Mouse (Mus musculus) testis, postnatal 14 days (tissue): ENCODE measurements around the gene Tgm3.

Source experiments
- DNase-seq: peaks from one replicate; pipeline ENCODE4 v3.0.0; 2021; ENCODE audit warnings: low spot score

The Tgm3 gene

DNA sequence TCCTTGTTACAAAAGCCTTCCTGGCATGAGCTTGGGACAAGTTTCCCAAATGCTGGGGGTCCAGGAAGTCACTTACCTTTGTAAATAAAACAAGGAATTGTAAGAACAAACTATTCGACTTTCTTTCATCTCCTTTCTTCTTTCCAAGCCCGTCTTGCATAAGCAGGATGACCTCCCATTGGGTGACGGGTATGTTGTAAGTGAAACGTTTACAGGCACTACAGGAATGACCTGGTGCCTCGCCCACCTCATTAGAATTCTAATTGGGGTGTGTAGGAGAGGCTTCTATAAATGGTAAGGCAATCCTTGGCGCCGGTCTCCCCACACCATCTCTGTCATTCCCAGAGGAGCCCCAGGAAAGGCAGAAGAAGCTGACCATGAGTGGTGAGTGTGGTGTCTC lies at the start of gene Tgm3:
Gene Tgm3 (plus strand): TSS at position 324 of the 400 bp plus-strand sequence.
- no peak for DNase-seq

DNA sequence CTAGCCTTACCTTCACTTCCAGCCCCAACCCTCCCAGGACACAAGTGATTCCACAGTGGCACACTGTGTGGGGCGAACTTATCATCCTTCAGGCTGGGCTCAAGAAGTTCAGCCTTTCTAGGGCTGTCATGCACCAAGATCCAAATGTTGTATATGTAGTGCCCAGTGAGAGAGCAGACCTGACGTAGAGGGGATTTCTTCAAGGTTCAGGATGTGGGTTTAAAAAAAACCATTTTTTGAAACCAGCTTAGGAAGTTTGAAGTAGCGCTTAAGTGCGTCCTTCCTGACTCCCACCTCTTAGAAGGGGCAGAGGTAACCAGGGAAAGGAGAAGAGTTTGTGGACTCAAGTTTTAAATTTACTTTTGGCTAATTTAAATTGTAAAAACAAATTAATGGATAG lies 31.5 kb upstream of the Tgm3 start:
- DNase-seq, result no peak

DNA sequence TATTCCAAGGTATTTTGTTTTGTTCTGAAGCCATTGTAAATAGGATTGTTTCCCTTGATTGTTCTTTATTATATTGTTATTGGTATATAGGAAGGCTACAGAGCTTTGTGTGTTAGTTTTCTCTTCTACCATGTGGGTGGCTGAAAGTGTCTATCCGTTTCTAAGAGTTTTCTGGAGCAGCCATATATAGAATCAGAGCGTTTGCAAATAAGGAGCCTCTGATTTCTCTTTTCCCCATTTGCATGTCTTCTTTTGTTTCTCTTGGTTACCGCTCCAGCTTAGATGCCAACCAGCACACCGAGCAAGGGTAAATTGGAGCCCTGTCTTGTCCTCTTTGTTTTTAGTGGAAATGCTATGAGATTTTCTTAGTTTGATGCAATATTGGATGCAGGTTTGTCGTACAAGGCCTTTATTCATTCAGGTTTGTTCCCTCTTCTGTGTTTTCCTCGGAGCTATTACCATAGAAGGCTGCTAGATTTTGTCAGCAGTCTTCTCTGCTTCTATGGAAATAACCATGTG lies 24.6 kb upstream of the Tgm3 start:
- DNase-seq, result no peak

DNA sequence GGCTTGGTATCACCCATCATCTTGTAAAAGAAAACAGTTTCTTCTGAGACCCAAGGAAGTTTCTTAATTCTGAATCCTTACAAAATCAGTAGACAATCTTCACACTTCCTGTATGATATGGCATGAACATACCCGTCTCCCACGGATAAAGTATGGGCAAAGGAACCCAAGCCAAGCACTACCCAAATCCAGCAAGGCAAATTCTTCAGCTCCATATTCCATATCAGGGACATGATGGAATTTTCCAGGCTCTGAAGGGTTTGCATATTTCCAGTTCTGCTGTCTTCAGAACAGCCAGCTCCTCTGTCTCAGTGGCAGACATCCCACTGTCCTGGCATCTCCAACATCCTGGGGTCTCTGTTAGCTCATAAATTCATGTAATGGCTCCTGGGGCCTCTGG lies 22.5 kb upstream of the Tgm3 start:
- no peak for DNase-seq

DNA sequence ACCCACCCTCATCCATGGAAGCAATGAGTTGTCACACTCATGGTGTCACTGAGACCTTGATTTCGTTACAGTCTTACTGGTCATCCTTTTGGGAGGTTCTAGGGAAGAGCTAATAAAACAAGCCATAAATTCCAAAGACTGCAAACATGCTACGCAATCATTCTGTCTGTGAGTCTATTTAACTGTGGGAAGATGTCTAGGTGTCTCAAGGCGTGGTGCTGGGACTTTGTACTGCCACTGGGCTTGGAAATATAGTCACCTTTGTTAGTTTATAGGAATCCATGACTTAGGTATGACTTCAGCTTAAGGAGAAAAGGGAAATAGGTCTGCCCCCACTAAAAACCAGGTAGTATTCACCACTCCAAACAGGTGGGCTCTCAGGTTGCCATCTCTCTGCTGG lies 17.7 kb upstream of the Tgm3 start:
- no peak for DNase-seq

DNA sequence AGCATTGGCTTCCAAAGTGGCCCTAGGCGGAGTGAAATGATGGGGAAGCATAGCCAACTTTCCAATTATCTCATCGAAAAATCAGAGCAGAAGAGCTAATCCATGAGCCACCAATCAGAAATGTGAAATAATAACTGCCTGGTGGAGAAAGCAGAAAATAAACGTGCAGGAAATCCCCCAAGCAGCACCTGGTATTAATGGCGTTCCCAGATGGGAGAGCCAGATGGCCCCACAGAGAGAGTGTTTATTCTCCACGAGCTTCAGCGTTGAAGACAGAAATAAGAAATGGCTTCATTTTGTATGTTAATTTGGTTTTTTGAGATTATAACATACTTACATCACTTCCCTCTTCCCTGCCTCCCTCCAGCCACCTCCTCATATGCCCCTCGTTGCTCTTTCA lies 13.7 kb upstream of the Tgm3 start:
- DNase-seq, result no peak

DNA sequence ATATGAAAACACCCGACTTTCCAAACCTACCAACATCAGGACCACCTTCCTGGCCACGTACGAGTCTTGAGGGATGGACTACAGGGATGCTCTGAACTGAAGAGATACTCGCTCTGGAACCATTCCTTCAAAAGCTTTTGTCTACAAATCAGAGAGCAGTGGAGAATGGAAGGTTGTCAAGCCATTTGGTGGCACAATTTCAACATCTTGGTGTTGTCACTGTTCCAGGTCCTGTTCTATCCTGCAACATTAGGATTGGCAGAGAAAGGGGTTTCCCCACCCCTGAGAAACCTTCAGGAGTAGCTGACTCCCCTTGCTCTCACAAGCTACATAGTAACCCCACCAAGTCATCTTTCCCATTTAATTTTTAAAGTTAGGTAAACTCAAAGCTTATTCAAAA lies 12.9 kb upstream of the Tgm3 start:
- DNase-seq, result no peak

DNA sequence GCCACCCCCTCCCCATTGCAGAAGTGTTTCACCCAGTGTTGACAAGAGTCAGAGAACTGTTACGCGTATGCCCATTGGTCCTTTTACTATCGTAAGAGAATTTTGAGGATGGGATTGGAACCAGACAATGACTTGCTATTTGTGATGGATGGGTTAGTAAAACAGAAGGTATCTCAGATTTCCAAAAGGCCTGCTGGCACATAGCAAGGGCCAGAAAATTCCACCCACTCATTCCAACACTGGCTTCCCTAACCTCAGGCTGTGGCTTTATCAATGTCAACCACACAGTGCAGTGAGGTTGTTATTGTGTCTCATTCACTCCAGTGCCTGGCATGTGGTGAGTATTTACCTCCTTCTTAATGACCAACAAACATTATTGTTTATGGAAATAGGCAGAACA lies 11.5 kb upstream of the Tgm3 start:
- DNase-seq, result no peak

DNA sequence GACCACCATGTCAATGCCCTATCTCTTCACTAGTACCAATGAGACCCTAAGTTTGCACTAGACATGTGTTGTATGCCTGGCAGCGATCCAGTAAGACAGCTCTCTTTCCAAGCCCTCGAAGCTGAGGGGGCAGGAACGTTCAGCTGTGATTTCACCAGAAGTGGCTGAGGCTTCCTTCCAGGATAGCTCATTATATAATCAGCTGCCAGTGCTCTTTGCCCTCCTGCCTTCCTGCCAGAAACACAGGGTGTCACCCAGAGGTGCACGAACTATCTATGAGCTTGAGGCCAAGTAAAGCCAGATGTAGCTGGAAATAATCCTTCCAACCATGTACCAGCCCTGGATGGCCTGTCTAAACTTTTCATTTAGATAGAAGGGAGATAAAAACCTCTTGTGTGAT lies 8.1 kb upstream of the Tgm3 start:
- no peak for DNase-seq

DNA sequence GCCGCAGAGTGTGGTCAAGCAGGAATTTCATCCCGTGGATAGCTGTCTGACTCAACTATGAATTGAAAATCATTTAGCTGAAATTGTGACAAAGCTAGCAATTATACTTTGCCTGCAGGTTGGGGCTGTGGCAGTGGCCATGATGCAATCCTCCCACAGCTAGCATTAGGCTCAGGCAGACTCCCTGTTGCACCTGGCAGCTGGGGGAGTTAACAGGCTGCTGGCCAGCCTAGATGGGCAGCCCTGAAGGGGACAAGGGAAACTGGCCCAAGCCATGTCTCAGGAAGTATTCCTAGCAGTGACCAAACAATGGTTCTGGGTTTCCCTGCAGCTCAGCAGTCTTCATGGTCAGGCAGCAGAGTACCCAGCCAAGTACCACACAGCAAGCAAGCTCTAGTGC lies 2.8 kb upstream of the Tgm3 start:
- no peak for DNase-seq

DNA sequence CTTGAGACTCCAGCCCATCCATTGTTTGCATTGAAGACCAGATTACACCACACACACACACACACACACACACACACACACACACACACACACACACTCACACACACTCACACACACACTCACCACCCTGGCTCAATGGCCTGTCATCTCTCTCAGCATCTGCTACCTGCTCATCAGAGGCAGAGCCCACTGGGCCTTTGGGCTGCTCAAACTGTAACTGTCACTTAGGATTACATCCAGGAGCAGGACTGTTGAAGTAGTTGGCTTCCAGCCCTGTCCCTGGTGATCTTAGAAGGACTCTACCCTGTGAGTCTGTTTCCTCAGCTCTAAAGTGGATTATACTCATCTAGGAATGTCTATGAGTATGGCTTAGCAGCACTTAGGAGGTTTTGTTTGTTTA lies 1.5 kb downstream of the Tgm3 start:
- DNase-seq, result no peak

DNA sequence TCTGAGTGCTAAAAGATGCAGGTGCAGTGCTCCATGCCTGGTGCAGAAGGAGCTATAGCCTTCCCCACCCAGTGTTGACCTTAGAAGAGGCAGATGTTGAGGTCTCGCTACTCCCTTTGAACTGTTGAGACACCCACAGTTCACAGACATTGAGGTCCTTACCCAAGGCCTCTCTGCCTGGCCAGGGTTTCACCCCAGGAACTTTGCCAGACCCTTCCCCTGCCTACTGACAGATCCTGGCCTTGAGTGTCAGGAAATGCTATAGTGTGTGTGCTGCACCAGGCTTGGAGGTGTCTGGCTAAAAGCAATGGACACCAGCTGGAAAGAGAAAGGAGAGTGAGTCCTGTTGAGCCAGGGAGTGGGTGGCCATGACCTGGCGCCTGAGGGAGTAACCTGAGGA lies 3.0 kb downstream of the Tgm3 start:
- peak; percentile 9 for DNase-seq

DNA sequence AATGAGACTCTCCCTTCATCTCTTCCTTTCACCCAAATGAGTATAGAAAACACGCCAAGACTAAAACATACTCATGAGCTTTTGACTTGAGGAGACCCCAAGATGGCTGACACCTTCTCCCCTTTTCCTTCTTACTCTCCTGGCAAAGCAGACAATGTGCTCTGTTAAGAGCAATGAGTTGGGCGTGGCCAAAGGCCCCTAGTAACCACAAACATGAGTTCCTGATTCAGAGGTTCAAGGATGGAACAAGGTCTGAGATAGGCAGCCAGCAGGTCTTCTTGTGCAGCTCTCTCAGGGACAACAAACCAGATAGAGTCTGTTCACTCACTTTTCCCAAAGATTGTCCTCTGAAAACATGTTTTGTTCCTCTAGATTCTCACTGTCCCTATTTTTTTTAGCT lies 5.9 kb downstream of the Tgm3 start:
- DNase-seq, result no peak

DNA sequence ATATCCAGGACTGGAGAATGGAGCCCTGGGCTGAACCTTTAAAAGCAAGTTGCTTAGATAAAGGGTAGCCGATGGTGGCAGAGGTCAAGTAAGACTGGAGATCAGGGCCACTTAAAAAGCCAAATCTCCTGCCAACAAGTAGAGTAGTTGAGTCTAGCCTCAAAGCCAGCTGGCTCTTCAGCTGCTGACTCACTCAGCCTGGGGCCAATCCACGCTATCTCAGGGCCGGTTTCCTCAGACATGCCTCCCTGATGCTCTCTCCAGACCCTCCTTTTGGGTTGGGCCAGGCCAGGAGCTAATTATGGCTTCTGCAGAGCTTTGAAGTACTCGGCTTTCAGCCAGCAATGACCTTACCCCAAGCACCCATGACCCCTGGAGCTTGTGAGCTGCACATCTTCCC lies 15.7 kb downstream of the Tgm3 start:
- no peak for DNase-seq

DNA sequence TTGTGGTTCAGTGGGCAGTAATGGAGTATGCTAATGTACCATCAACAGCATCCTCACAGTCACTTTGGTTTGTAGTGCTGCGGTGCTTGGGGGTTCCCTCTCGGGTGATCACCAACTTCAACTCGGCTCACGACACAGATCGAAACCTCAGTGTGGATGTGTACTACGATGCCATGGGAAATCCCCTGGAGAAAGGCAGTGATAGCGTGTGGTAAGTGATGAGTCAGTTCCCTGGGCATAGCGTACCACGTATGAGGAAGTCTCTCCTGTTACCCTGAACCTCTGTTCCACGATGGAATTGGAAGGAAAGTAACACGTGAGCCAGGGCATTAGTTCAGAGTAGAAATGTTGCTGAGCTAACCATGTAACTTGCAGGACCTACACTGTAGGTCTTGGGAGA lies 17.7 kb downstream of the Tgm3 start:
- DNase-seq, result no peak

DNA sequence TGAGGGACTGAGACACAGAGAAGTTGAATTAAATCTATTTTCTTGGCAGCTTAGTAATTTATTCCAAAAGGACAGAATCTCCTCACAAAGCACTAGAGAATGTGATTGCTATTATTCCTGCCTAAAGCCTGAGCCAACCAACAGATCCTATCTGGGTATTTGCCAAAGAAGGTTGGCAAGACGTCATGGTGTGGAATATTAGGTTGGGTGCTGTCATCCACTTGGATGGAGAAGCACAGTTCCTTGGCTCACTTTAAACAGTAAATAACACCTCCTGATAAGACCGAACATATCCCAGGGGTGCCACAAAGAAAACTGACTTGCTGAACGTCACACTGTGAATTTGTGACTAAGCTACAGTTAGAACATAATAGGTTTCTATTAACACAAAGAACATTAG lies 20.5 kb downstream of the Tgm3 start:
- DNase-seq, result no peak

DNA sequence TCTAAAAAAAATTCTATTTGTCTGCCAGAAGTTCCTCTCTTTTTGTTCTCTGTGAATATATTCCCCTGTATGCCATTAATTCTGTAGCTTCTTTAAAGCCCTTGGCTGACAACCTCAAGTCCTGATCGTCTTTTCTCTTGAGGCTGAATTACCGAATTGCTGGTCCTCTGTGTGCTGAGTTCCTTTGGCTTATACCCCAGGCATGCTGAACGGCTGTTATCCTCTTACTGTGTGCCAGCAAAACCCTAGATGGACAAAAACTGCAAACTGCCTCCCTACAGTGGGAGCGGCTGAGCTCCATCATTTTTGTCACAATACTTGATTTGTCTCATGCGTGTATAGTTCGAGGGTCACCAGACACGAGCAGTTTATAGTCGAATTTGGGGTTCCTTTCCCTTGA lies 24.7 kb downstream of the Tgm3 start:
- no peak for DNase-seq

DNA sequence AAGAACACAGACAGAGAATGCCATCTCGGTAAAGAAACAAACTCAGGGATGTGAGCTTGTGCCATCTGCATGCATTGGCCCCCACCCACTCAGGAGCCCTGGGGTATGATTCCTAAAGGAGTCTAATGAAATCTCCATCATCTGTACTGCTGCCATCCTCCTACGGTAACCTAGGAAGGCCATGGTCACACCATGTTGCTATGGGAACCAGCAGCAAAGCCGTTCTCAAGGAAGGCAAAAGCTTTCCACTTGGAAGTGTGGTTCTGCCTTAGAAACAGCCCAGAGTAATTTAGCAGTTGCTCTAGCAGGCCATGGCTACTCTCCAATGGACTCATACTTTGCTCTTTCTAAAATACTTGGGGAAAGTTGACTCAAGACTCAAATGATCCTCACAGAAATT lies 26.8 kb downstream of the Tgm3 start:
- DNase-seq, result no peak

DNA sequence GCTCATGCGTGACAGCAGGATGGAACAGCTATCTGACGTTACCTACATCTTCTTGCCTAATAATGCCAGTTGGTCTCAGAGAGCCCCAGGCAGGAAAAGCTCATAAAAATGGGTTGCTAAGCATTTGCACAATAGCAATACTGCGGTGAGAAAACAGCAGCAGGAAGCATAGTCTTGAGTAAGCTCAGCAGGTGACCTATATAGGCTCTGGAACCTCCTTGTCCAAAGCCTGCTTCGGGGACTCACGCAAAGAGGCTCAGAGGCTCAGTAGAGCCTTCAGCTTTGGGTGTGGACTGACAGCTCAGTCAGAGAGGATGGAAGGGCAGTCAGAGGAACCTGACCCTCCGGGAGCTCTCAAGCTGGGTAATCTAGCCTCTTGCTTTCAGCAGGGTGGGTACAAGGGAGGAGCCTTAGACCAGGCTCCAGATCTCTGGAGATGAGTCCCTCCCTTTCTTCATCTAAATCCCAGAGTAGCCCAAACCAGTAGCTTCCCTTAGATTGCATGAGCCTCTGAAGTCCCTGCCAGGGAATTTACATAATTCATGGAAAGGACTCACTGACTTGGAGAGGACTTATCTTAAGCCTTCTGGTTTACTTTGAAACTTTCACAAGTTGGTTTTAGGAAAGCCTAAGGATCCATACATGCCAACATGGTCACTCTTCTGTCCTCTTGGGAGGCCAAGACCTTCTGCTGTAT lies 28.2 kb downstream of the Tgm3 start:
- DNase-seq, result no peak

DNA sequence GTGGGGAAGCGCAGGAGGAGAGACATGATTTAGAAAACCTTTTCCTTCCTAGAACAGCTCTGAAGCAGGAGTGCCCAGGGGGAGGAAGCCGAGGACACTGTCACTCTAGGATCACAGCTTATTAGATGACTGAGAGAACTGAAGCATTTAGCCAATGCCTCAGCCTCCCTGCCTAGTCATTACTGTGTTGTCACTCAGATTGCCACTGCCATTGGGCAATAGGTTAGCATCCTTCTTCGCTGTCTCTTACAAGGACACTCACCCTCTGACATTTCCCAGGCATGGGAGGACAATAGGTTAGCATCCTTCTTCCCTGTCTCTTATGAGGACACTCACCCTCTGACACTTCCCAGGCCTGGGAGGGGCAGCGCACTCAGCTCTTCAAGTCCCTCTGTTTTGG lies 31.7 kb downstream of the Tgm3 start:
- no peak for DNase-seq

DNA sequence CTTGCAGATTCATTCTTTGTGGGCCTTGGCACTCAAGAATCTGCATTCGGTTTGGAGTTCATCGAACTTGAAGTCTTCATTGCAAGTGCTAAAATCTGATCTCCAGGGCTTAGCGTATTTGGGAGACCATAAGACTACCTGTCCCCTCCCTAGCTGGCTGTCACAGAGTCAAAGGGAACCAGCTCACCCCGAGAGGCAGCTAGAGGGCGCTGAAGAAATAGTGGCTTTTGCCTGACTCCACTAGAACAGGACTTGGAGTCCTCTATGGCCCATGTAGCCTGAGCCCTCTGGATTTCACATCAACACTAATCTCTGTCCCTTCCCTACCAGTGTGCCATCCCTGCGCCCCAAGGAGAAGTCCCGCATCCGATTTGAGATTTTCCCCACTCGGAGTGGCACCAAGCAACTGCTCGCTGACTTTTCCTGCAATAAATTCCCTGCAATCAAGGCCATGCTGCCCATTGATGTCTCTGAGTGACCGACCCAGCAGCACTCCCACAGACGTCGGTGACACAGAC lies 35.8 kb downstream of the Tgm3 start:
- no peak for DNase-seq

DNA sequence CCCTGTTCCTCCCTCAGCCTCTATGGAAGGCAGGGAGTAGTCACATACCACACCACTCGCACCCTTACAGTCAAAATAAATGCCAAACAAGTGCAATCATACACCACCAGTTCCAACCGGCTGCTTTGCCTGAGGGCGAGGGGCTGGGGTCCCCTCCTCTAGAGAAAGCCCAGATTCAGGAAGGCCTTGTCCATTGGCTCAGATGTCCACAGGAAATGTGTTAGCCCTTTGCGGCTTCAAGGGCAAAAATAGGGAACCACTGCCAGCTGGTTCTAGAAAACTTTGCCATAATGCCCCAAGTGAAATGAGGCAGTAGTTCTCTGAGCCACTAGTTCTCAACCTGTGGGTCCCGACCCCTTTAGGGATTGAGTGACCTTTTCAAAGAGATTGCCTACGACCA lies 36.6 kb downstream of the Tgm3 start:
- no peak for DNase-seq

DNA sequence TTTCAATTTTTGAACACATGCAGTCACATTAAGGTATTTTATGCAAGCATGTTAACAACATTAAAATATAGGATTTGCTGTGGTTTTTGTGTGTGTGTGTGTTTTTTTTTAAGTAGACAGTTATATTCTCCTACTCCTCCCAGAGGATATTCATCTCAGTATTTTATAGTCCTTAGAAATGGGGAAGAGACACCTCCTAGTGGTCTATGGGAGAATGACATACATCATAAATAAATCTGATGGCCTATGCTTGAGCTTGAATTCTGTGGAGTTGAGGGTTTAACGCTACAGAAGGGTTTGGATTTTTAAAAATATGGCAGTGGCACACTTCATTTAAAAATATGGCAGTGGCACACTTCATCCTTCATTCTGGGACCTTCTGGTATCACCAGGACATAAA lies 46.0 kb downstream of the Tgm3 start:
- no peak for DNase-seq

DNA sequence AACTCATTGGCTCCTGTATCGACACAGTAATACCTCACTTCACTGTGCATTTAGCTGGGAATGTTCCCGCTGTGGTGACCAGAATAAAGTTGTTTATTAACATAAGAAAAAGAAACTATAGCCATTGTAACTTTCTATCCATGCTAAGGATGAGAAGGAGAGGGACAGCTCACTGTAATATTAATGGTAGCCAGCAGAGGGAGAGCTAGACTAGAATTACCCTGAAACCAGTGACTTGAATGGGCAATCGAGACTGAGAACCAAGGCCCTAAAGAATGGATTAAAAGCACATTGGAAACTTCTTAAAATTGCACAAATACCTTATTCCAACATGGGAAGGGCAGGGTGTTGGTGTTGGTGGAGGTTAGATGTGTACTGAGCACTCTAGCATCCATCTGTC lies 56.1 kb downstream of the Tgm3 start:
- DNase-seq, result no peak
